Mouse (Mus musculus) CH12.LX (cell line): ENCODE results near the gene Prkca. TPM values are rescaled to one million over a fixed set of nuclear protein-coding genes. Genes with fewer than 3 reads are reported as not detected.

Source experiments
- DNase-seq: peaks from one replicate; pipeline ENCODE4 v3.0.0-alpha.2; 2013; ENCODE audit errors: extremely low read depth
- H3K27ac ChIP-seq: 2 replicates; pipeline ENCODE4 v1.5.1; 2012; ENCODE audit warnings: low read depth, mild to moderate bottlenecking, control low read depth, moderate library complexity; ENCODE audit not compliant: insufficient read depth
- H3K27me3 ChIP-seq: replicated peaks from 2 replicates; pipeline ENCODE3; 2012; ENCODE audit warnings: inconsistent platforms
- H3K36me3 ChIP-seq, 2 experiments: replicated peaks in 1 of 2; 2 replicates each; pipeline versions ENCODE3 to v1.6.1; 2012; ENCODE audit warnings: inconsistent platforms in 1 of 2, low read length in 1 of 2, mild to moderate bottlenecking in 1 of 2, mixed read lengths in 1 of 2, moderate library complexity in 1 of 2; ENCODE audit not compliant: control insufficient read depth in 1 of 2, insufficient read depth in 1 of 2
- H3K4me1 ChIP-seq, 2 experiments: 2 replicates each; pipeline ENCODE4 v1.6.1; 2012; ENCODE audit warnings: inconsistent platforms in 1 of 2, moderate library complexity in 1 of 2; ENCODE audit not compliant: insufficient read depth in 2 of 2, control insufficient read depth in 1 of 2
- H3K4me2 ChIP-seq: 2 replicates; pipeline ENCODE4 v1.6.1; 2012; ENCODE audit warnings: low read depth, mild to moderate bottlenecking, control low read depth; ENCODE audit not compliant: poor library complexity, insufficient read depth, severe bottlenecking
- H3K4me3 ChIP-seq, 3 experiments: fragments of 150-350 bp in 1 of 3; sonication (generic) in 1 of 3; replicated peaks in 1 of 3; 2 replicates each; pipeline versions ENCODE3 to v1.5.1; 2011 to 2012; ENCODE audit warnings: low read depth in 2 of 3, low read length in 2 of 3, mild to moderate bottlenecking in 2 of 3, moderate library complexity in 2 of 3, control low read depth in 1 of 3, improper control_type of control experiment in 1 of 3, inconsistent platforms in 1 of 3, mixed read lengths in 1 of 3; ENCODE audit not compliant: poor library complexity in 1 of 3
- H3K79me2 ChIP-seq: replicated peaks from 2 replicates; pipeline ENCODE4 v1.6.1; 2012; ENCODE audit warnings: mild to moderate bottlenecking, moderate library complexity; ENCODE audit not compliant: control insufficient read depth, poor library complexity, insufficient read depth, severe bottlenecking; ENCODE audit errors: extremely low read depth
- H3K9ac ChIP-seq: 2 replicates; pipeline ENCODE4 v1.6.1; 2012; ENCODE audit warnings: low read depth, mild to moderate bottlenecking, control low read depth, moderate library complexity; ENCODE audit not compliant: insufficient read depth
- H3K9me3 ChIP-seq: replicated peaks from 2 replicates; pipeline ENCODE3; 2012; ENCODE audit warnings: low read length, inconsistent platforms, mixed read lengths
- BHLHE40 ChIP-seq: IDR thresholded peaks from 2 replicates; pipeline ENCODE4 v1.6.1; 2011; ENCODE audit warnings: mild to moderate bottlenecking, low read depth, low read length, improper control_type of control experiment
- CHD1 ChIP-seq: IDR thresholded peaks from 2 replicates; pipeline ENCODE4 v1.6.1; 2012; ENCODE audit warnings: low read depth, low read length, improper control_type of control experiment, inconsistent platforms
- CHD2 ChIP-seq: IDR thresholded peaks from 2 replicates; pipeline ENCODE4 v1.6.1; 2011; ENCODE audit warnings: low read length, improper control_type of control experiment
- CTCF ChIP-seq, 2 experiments: IDR thresholded peaks in 1 of 2; conservative IDR thresholded peaks in 1 of 2; 2 replicates each; pipeline ENCODE4 v1.5.1; 2011 to 2012; ENCODE audit warnings: low read depth in 2 of 2, low read length in 2 of 2, improper control_type of control experiment in 1 of 2, inconsistent platforms in 1 of 2, mild to moderate bottlenecking in 1 of 2, moderate library complexity in 1 of 2
- E2F4 ChIP-seq: IDR thresholded peaks from 2 replicates; pipeline ENCODE4 v1.6.1; 2011; ENCODE audit warnings: low read depth, low read length, improper control_type of control experiment; ENCODE audit not compliant: insufficient replicate concordance
- ELF1 ChIP-seq: IDR thresholded peaks from 2 replicates; pipeline ENCODE4 v1.6.1; 2014; ENCODE audit warnings: low read depth, mild to moderate bottlenecking, inconsistent platforms, low read length, improper control_type of control experiment
- EP300 ChIP-seq: IDR thresholded peaks from 2 replicates; pipeline ENCODE4 v1.6.1; 2011; ENCODE audit warnings: low read length, improper control_type of control experiment
- ETS1 ChIP-seq: conservative IDR thresholded peaks from 2 replicates; pipeline ENCODE4 v1.6.1; 2012; ENCODE audit warnings: low read depth, mild to moderate bottlenecking, inconsistent platforms, low read length, improper control_type of control experiment, moderate library complexity
- GABPA ChIP-seq: IDR thresholded peaks from 2 replicates; pipeline ENCODE4 v1.6.1; 2012; ENCODE audit warnings: low read depth, low read length, improper control_type of control experiment, inconsistent platforms; ENCODE audit not compliant: insufficient replicate concordance
- HCFC1 ChIP-seq: IDR thresholded peaks from 2 replicates; pipeline ENCODE4 v1.6.1; 2012; ENCODE audit warnings: low read depth, mild to moderate bottlenecking, inconsistent platforms, low read length, improper control_type of control experiment
- IRF4 ChIP-seq: IDR thresholded peaks from 2 replicates; pipeline ENCODE4 v1.6.1; 2014; ENCODE audit warnings: low read depth, mild to moderate bottlenecking, inconsistent platforms, low read length, improper control_type of control experiment
- JUN ChIP-seq: IDR thresholded peaks from 2 replicates; pipeline ENCODE4 v1.6.1; 2011; ENCODE audit warnings: low read depth, mild to moderate bottlenecking, low read length, improper control_type of control experiment, moderate library complexity; ENCODE audit not compliant: insufficient read depth
- JUND ChIP-seq: conservative IDR thresholded peaks from 2 replicates; pipeline ENCODE4 v1.6.1; 2011; ENCODE audit warnings: low read depth, low read length, improper control_type of control experiment
- KAT2A ChIP-seq: IDR thresholded peaks from 2 replicates; pipeline ENCODE4 v1.6.1; 2012; ENCODE audit warnings: low read length, improper control_type of control experiment, inconsistent platforms; ENCODE audit not compliant: insufficient replicate concordance
- MAFK ChIP-seq: IDR thresholded peaks from 2 replicates; pipeline ENCODE4 v1.6.1; 2011; ENCODE audit warnings: low read length, improper control_type of control experiment; ENCODE audit not compliant: insufficient replicate concordance
- MAX ChIP-seq: IDR thresholded peaks from 2 replicates; pipeline ENCODE4 v1.6.1; 2011; ENCODE audit warnings: low read length, improper control_type of control experiment
- MAZ ChIP-seq: IDR thresholded peaks from 2 replicates; pipeline ENCODE4 v1.6.1; 2012; ENCODE audit warnings: low read depth, mild to moderate bottlenecking, inconsistent platforms, low read length, improper control_type of control experiment, moderate library complexity
- MEF2A ChIP-seq: IDR thresholded peaks from 2 replicates; pipeline ENCODE4 v1.6.1; 2014; ENCODE audit warnings: low read depth, mild to moderate bottlenecking, inconsistent platforms, low read length, improper control_type of control experiment, borderline replicate concordance
- MXI1 ChIP-seq: IDR thresholded peaks from 2 replicates; pipeline ENCODE4 v1.6.1; 2011; ENCODE audit warnings: mild to moderate bottlenecking, low read depth, low read length, improper control_type of control experiment
- MYC ChIP-seq: IDR thresholded peaks from 2 replicates; pipeline ENCODE4 v1.6.1; 2011; ENCODE audit warnings: low read depth, mild to moderate bottlenecking, improper control_type of control experiment, low read length
- NELFE ChIP-seq: IDR thresholded peaks from 2 replicates; pipeline ENCODE4 v1.6.1; 2011; ENCODE audit warnings: low read depth, low read length, improper control_type of control experiment
- NRF1 ChIP-seq: IDR thresholded peaks from 2 replicates; pipeline ENCODE4 v1.6.1; 2014; ENCODE audit warnings: low read depth, mild to moderate bottlenecking, inconsistent platforms, low read length, improper control_type of control experiment, moderate library complexity
- PAX5 ChIP-seq: IDR thresholded peaks from 2 replicates; pipeline ENCODE4 v1.6.1; 2012; ENCODE audit warnings: low read length, inconsistent platforms, mixed read lengths
- POLR2A ChIP-seq: IDR thresholded peaks from 2 replicates; pipeline ENCODE4 v1.6.1; 2011; ENCODE audit warnings: low read depth, mild to moderate bottlenecking, improper control_type of control experiment, low read length
- POLR2AphosphoS2 ChIP-seq: IDR thresholded peaks from 2 replicates; pipeline ENCODE4 v1.6.1; 2011; ENCODE audit warnings: low read depth, low read length, improper control_type of control experiment
- RAD21 ChIP-seq: IDR thresholded peaks from 2 replicates; pipeline ENCODE4 v1.6.1; 2011; ENCODE audit warnings: low read depth, mild to moderate bottlenecking, low read length, improper control_type of control experiment, moderate library complexity
- RCOR1 ChIP-seq: conservative IDR thresholded peaks from 2 replicates; pipeline ENCODE4 v1.6.1; 2012; ENCODE audit warnings: low read depth, mild to moderate bottlenecking, inconsistent platforms, low read length, improper control_type of control experiment
- SIN3A ChIP-seq: IDR thresholded peaks from 2 replicates; pipeline ENCODE4 v1.6.1; 2012; ENCODE audit warnings: low read length, improper control_type of control experiment, inconsistent platforms
- SMC3 ChIP-seq: IDR thresholded peaks from 2 replicates; pipeline ENCODE4 v1.6.1; 2011; ENCODE audit warnings: low read depth, low read length, improper control_type of control experiment
- TBP ChIP-seq: conservative IDR thresholded peaks from 2 replicates; pipeline ENCODE4 v1.6.1; 2011; ENCODE audit warnings: low read depth, low read length, improper control_type of control experiment
- TCF12 ChIP-seq: IDR thresholded peaks from 2 replicates; pipeline ENCODE4 v1.6.1; 2014; ENCODE audit warnings: low read depth, mild to moderate bottlenecking, inconsistent platforms, low read length, improper control_type of control experiment
- UBTF ChIP-seq: IDR thresholded peaks from 2 replicates; pipeline ENCODE4 v1.6.1; 2012; ENCODE audit warnings: low read depth, mild to moderate bottlenecking, inconsistent platforms, low read length, improper control_type of control experiment, moderate library complexity
- USF1 ChIP-seq: IDR thresholded peaks from 2 replicates; pipeline ENCODE4 v1.6.1; 2014; ENCODE audit warnings: low read depth, mild to moderate bottlenecking, inconsistent platforms, low read length, improper control_type of control experiment
- USF2 ChIP-seq: conservative IDR thresholded peaks from 2 replicates; pipeline ENCODE4 v1.6.1; 2011; ENCODE audit warnings: low read depth, low read length, improper control_type of control experiment
- ZC3H11A ChIP-seq: IDR thresholded peaks from 2 replicates; pipeline ENCODE4 v1.6.1; 2012; ENCODE audit warnings: low read depth, mild to moderate bottlenecking, inconsistent platforms, low read length, improper control_type of control experiment
- ZKSCAN1 ChIP-seq: IDR thresholded peaks from 2 replicates; pipeline ENCODE4 v1.6.1; 2012; ENCODE audit warnings: low read depth, inconsistent platforms, low read length, improper control_type of control experiment, borderline replicate concordance
- ZMIZ1 ChIP-seq: IDR thresholded peaks from 2 replicates; pipeline ENCODE4 v1.6.1; 2012; ENCODE audit warnings: low read depth, mild to moderate bottlenecking, inconsistent platforms, low read length, improper control_type of control experiment
- ZNF384 ChIP-seq: IDR thresholded peaks from 2 replicates; pipeline ENCODE4 v1.6.1; 2012; ENCODE audit warnings: low read depth, low read length, improper control_type of control experiment, inconsistent platforms
- dilution Hi-C: fragments of 300-500 bp; cut with MboI; formaldehyde crosslinking; loops from 2 replicates; pipeline ENCODE4 v1.14.3; 2020; ENCODE audit warnings: low sequenced_read_pairs; ENCODE audit not compliant: extremely low pct_unique_long_range_greater_than_20kb, extremely low pct_ligation_motif_present
- in situ Hi-C: fragments of 300-500 bp; cut with MboI; formaldehyde crosslinking; loops from 3 replicates; pipeline ENCODE4 v1.14.3; 2019; ENCODE audit warnings: low sequenced_read_pairs, low pct_ligation_motif_present, low pct_unique_long_range_greater_than_20kb, mixed read lengths
- polyA plus RNA-seq: library from polyadenylated mRNA; unstranded; fragments of >175 nt; gene quantifications from 2 replicates; pipeline ENCODE4 v1.2.1, GENCODE M21; 2012; ENCODE audit warnings: low read depth; ENCODE audit not compliant: insufficient read length
- total RNA-seq, 2 experiments: library from RNA; depleted of rRNA; stranded (reverse); fragments of 300-350 nt in 1 of 2; fragments of >200 nt in 1 of 2; gene quantifications; 2 replicates each; pipeline ENCODE4 v1.2.3; 2012 to 2014

The Prkca gene
- total RNA-seq (2012; rRNA removed) (40.0 and 40.7 TPM in 2 replicates), total RNA-seq (2014; rRNA removed) (38.3 and 43.7 TPM in 2 replicates), polyA plus RNA-seq (105 and 107 TPM in 2 replicates)

DNA sequence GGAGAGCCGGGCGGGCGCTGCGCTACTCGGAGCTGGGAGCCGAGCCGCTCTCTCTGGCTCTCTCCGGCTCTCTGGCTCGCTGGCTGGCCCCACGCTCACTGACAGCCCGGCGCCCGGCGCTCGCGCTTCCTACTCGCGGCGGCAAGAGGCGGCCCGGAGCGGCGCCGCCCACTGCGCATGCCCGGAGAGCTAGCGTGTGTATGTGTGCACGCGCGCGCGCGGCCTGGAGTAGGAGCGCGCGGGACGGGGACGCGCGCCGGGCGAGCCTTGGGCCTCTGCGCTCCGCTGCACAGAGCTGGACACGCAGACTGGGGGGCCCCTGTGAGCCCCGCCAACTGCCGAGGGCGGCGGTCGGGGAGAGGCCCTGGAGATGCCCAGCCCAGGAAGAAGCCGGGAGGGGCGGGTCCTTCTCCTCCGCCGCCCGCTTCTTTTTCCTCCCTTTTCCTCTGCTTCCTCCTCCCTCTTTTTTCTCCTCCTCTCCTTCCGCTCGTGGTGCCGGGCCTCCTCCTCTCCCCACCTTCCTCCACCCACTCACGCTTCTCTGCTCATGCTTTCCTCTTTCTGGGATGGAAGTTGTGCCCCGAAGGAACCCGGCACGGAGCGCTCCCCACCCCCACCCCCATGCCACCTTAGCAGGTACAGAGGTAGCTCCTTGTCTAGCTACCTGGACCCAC lies at the start of gene Prkca:
Gene Prkca (minus strand): TSS at position 140 of the 674 bp plus-strand sequence.
- peaks cover 30% of the 10 kb centered on the region for H3K79me2 ChIP-seq
- peak within 1 kb of the TSS; percentile 91 to 95 (median 94) for H3K4me3 ChIP-seq
- dilution Hi-C loops: no loop called here
- peak; percentile 93 for DNase-seq
- no peaks in the 10 kb centered on the region for H3K9me3 ChIP-seq
- in situ Hi-C loops: no loop called here
- H3K36me3 ChIP-seq: peaks cover 3 to 12% of the 10 kb centered on the region in 2 experiments
- TF ChIP-seq MAFK (no peak), CHD1 (no peak), RCOR1 (no peak), MAZ (no peak), NRF1 (peak; percentile 98), MXI1 (peak; percentile 85), IRF4 (peak; percentile 57; the same call in 1 of the 2 replicates), KAT2A (no peak), ETS1 (no peak), ZKSCAN1 (no peak), USF1 (no peak), BHLHE40 (no peak), JUND (no peak), ZNF384 (no peak), SIN3A (no peak; the same call in 1 of the 2 replicates), NELFE (peak; percentile 75), EP300 (no peak), POLR2AphosphoS2 (no peak), PAX5 (no peak), USF2 (no peak), ZMIZ1 (peak; percentile 44; the same call in 1 of the 2 replicates), ZC3H11A (no peak), TCF12 (peak; percentile 93), HCFC1 (no peak; the same call in 1 of the 2 replicates), UBTF (peak; percentile 96; the same call in 1 of the 2 replicates), SMC3 (no peak), CHD2 (peak; percentile 57; the same call in 1 of the 2 replicates), MEF2A (peak; percentile 23; the same call in 1 of the 2 replicates), JUN (no peak), TBP (peak; percentile 57; the same call in 1 of the 2 replicates), E2F4 (no peak), CTCF (conservative IDR thresholded peaks at IDR 0.05 in 1 of 2, IDR thresholded peaks at IDR 0.05 in 1 of 2; ENCODE audit: low read depth in 2 of 2, low read length in 2 of 2) (no peak), MAX (no peak), GABPA (no peak), POLR2A (peak; percentile 87), MYC (no peak), ELF1 (peak; percentile 79), RAD21 (no peak)
- TF ChIP-seq, all 38 proteins: peak for 12
- Histone ChIP-seq H3K4me1 (peaks cover 2 to 25% of the 10 kb centered on the region in 2 experiments), H3K4me2 (peak within 1 kb of the TSS; percentile 86), H3K27ac (peak within 1 kb of the TSS; percentile 6; the same call in 1 of the 2 replicates), H3K27me3 (no peaks in the 10 kb centered on the region), H3K9ac (peak within 1 kb of the TSS; percentile 81)
